Mouse (Mus musculus): ENCODE results near the gene Prss56. TPM values are rescaled to one million over a fixed set of nuclear protein-coding genes. Genes with fewer than 3 reads are reported as not detected.

The Prss56 gene
- polyA plus RNA-seq, 1 experiment from 2014 or later: not detected

GRCm38 (mm10) chr1:87214748-87215147, 31.6 kb downstream of the Prss56 start:
- DNase-seq (ENCODE audit: extremely low spot score, low spot score): no peak
- Histone ChIP-seq H3K9me3 (no peaks in the 10 kb centered on the region), H3K4me1 (peaks cover 36% of the 10 kb centered on the region), H3K4me3 (peak overlapping the region; percentile 60), H3K27me3 (ENCODE audit: poor library complexity, severe bottlenecking) (no peaks in the 10 kb centered on the region), H3K36me3 (replicated peaks) (peaks cover 30% of the 10 kb centered on the region), H3K27ac (peak overlapping the region; percentile 99)
- 46% methylated on average over 4 of the region's 4 CpGs for WGBS

GRCm38 (mm10) chr1:87217938-87218337, 34.8 kb downstream of the Prss56 start:
- Histone ChIP-seq H3K4me3 (no peak overlapping the region), H3K4me1 (peaks cover 34% of the 10 kb centered on the region), H3K27me3 (ENCODE audit: poor library complexity, severe bottlenecking) (no peaks in the 10 kb centered on the region), H3K36me3 (replicated peaks) (peaks cover 62% of the 10 kb centered on the region), H3K9me3 (no peaks in the 10 kb centered on the region), H3K27ac (no peak overlapping the region)
- no peak for DNase-seq (ENCODE audit: extremely low spot score, low spot score)
- 70% methylated on average over 3 of the region's 3 CpGs for WGBS

- Histone ChIP-seq H3K4me3 (no peak overlapping the region), H3K36me3 (replicated peaks) (peaks cover 100% of the 10 kb centered on the region), H3K27ac (no peak overlapping the region), H3K27me3 (ENCODE audit: poor library complexity, severe bottlenecking) (no peaks in the 10 kb centered on the region), H3K9me3 (no peaks in the 10 kb centered on the region), H3K4me1 (no peaks in the 10 kb centered on the region)
- DNase-seq (ENCODE audit: extremely low spot score, low spot score): no peak
- 96% methylated on average over 8 of the region's 8 CpGs for WGBS
Measured at GRCm38 (mm10) chr1:87225739-87226138, 42.6 kb downstream of the Prss56 start.

- no peak overlapping the region for H3K27ac ChIP-seq
- no peaks in the 10 kb centered on the region for H3K4me1 ChIP-seq
- no peak overlapping the region for H3K4me3 ChIP-seq
- DNase-seq (ENCODE audit: extremely low spot score, low spot score): no peak
- WGBS: 94% methylated on average over 1 of the region's 1 CpGs
- no peaks in the 10 kb centered on the region for H3K27me3 ChIP-seq (ENCODE audit: poor library complexity, severe bottlenecking)
- no peaks in the 10 kb centered on the region for H3K9me3 ChIP-seq
- H3K36me3 ChIP-seq (replicated peaks): peaks cover 99% of the 10 kb centered on the region
Measured at GRCm38 (mm10) chr1:87226409-87227159, 43.5 kb downstream of the Prss56 start.

- Histone ChIP-seq H3K9me3 (no peaks in the 10 kb centered on the region), H3K27ac (no peak overlapping the region), H3K27me3 (ENCODE audit: poor library complexity, severe bottlenecking) (no peaks in the 10 kb centered on the region), H3K4me1 (no peaks in the 10 kb centered on the region), H3K36me3 (replicated peaks) (peaks cover 99% of the 10 kb centered on the region), H3K4me3 (no peak overlapping the region)
- 95% methylated on average over 3 of the region's 3 CpGs for WGBS
- no peak for DNase-seq (ENCODE audit: extremely low spot score, low spot score)
Measured at GRCm38 (mm10) chr1:87227160-87227550, 44.0 kb downstream of the Prss56 start.

- H3K27me3 ChIP-seq (ENCODE audit: poor library complexity, severe bottlenecking): no peaks in the 10 kb centered on the region
- no peaks in the 10 kb centered on the region for H3K9me3 ChIP-seq
- DNase-seq (ENCODE audit: extremely low spot score, low spot score): no peak
- WGBS: 72% methylated on average over 5 of the region's 5 CpGs
- H3K27ac ChIP-seq: no peak overlapping the region
- H3K4me3 ChIP-seq: no peak overlapping the region
- H3K4me1 ChIP-seq: no peaks in the 10 kb centered on the region
- H3K36me3 ChIP-seq (replicated peaks): peaks cover 99% of the 10 kb centered on the region
Measured at GRCm38 (mm10) chr1:87230606-87231005, 47.5 kb downstream of the Prss56 start.

GRCm38 (mm10) chr1:87232197-87232596, 49.1 kb downstream of the Prss56 start:
- DNase-seq (ENCODE audit: extremely low spot score, low spot score): no peak
- Histone ChIP-seq H3K36me3 (replicated peaks) (peaks cover 99% of the 10 kb centered on the region), H3K27me3 (ENCODE audit: poor library complexity, severe bottlenecking) (no peaks in the 10 kb centered on the region), H3K4me1 (no peaks in the 10 kb centered on the region), H3K4me3 (no peak overlapping the region), H3K9me3 (no peaks in the 10 kb centered on the region), H3K27ac (no peak overlapping the region)
- whole genome bisulfite sequencing: 81% methylated on average over 7 of the region's 7 CpGs

Other genes with a start within 250 kb of the Prss56 start
- gene Alppl2, start 93.4 kb upstream of the Prss56 start, polyA plus RNA-seq (2016; fragmentation: Nextera tagmentation; extraction: Ambion mirVana): not detected in 2 replicates
- gene Alpi, start 81.7 kb upstream of the Prss56 start, polyA plus RNA-seq (2016; fragmentation: Nextera tagmentation; extraction: Ambion mirVana): not detected in 2 replicates
- gene Akp3, start 58.3 kb upstream of the Prss56 start, polyA plus RNA-seq (2016; fragmentation: Nextera tagmentation; extraction: Ambion mirVana): not detected in 2 replicates
- 1.1 and 1.2 TPM in 2 replicates for gene Ecel1, start 26.8 kb upstream of the Prss56 start, polyA plus RNA-seq (2016; fragmentation: Nextera tagmentation; extraction: Ambion mirVana)
- gene Chrnd, start 7.3 kb downstream of the Prss56 start, polyA plus RNA-seq (2016; fragmentation: Nextera tagmentation; extraction: Ambion mirVana): not detected in 2 replicates
- gene Chrng, start 21.3 kb downstream of the Prss56 start, polyA plus RNA-seq (2016; fragmentation: Nextera tagmentation; extraction: Ambion mirVana): 0.36 TPM in 1 of 2 replicates, not detected in the other
- gene Eif4e2, start 30.6 kb downstream of the Prss56 start, polyA plus RNA-seq (2016; fragmentation: Nextera tagmentation; extraction: Ambion mirVana): 162 and 168 TPM in 2 replicates
- 1.6 and 2.5 TPM in 2 replicates for gene Efhd1, start 81.0 kb downstream of the Prss56 start, polyA plus RNA-seq (2016; fragmentation: Nextera tagmentation; extraction: Ambion mirVana)
- 47.4 and 52.6 TPM in 2 replicates for gene Gigyf2, start 143.7 kb downstream of the Prss56 start, polyA plus RNA-seq (2016; fragmentation: Nextera tagmentation; extraction: Ambion mirVana)
- gene Kcnj13, start 211.4 kb downstream of the Prss56 start, polyA plus RNA-seq (2016; fragmentation: Nextera tagmentation; extraction: Ambion mirVana): 0.55 and 0.58 TPM in 2 replicates